Mouse (Mus musculus): Measurements from ENCODE around the gene Abtb2.

DNA sequence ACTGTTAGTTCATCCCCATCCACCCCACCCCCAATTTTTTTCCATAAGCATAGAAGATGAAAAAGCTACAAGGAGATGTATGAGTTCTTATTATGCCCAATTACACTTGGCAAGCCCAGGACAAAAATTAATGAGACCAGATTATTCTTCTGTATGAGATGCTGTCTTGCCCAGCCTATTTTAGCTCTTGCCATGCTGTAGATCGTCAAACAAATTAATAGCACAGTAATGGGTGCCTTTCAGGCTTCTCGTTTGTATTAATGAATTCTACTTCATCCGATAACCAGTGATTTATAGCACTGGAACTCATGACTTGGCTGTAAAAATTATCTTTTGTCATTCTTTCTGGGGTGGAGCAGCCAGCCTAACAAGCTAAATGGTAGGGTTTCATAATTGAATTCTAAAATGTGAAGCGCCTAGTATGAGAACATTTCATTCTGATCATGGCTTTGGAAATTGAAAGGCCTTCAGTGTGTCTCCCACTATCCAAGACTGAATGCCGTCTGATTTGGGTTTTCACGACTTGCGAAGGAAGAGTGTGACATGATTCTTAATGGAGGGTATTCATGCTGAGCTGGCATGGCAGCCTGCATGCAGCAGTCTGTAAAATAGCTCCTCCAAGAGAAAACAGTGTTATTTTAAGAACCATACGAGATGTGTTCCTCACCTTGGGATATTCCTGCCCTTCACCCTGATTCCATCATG lies 44.9 kb downstream of the Abtb2 start:
- TF ChIP-seq POLR2A (IDR thresholded peaks at IDR 0.05; ENCODE audit: insufficient read length, low read depth) (no peak), USF1 (IDR thresholded peaks at IDR 0.05; ENCODE audit: low read depth) (no peak)
